Mouse (Mus musculus) retina, embryonic 14.5 days (tissue): Measurements from ENCODE around the gene Ankrd55.
A peak's percentile ranks its signal among the peaks of the same experiment; 100 is the strongest.

Experiments used
- DNase-seq: peaks from one replicate; pipeline ENCODE4 v3.0.0-alpha.2; 2015; ENCODE audit warnings: low spot score

Gene Ankrd55

GRCm38 (mm10) chr13:112344270-112344864 lies 56.1 kb downstream of the Ankrd55 start:
- no peak for DNase-seq

- no peak for DNase-seq
These were observed 57.3 kb downstream of the Ankrd55 start for GRCm38 (mm10) chr13:112345542-112345941.

- no peak for DNase-seq
These were observed 57.8 kb downstream of the Ankrd55 start for GRCm38 (mm10) chr13:112346031-112346430.

- DNase-seq = no peak
These were observed 58.5 kb downstream of the Ankrd55 start for GRCm38 (mm10) chr13:112346659-112347142.

GRCm38 (mm10) chr13:112348250-112348649 lies 60.0 kb downstream of the Ankrd55 start:
- no peak for DNase-seq

- DNase-seq = no peak
These were observed 60.7 kb downstream of the Ankrd55 start for GRCm38 (mm10) chr13:112348896-112349484.

- DNase-seq = no peak
These were observed 61.2 kb downstream of the Ankrd55 start for GRCm38 (mm10) chr13:112349500-112349899.

- DNase-seq = no peak
These were observed 63.7 kb downstream of the Ankrd55 start for GRCm38 (mm10) chr13:112351943-112352342.

- no peak for DNase-seq
These were observed 66.0 kb downstream of the Ankrd55 start for GRCm38 (mm10) chr13:112354109-112354867.

GRCm38 (mm10) chr13:112354958-112355357 lies 66.7 kb downstream of the Ankrd55 start:
- DNase-seq = no peak

GRCm38 (mm10) chr13:112355794-112356486 lies 67.7 kb downstream of the Ankrd55 start:
- DNase-seq = no peak

GRCm38 (mm10) chr13:112361575-112361974 lies 73.3 kb downstream of the Ankrd55 start:
- DNase-seq = no peak

- no peak for DNase-seq
These were observed 75.0 kb downstream of the Ankrd55 start for GRCm38 (mm10) chr13:112363218-112363617.

- no peak for DNase-seq
These were observed 75.5 kb downstream of the Ankrd55 start for GRCm38 (mm10) chr13:112363746-112364145.

- no peak for DNase-seq
These were observed 76.4 kb downstream of the Ankrd55 start for GRCm38 (mm10) chr13:112364698-112365097.

- DNase-seq = no peak
These were observed 77.1 kb downstream of the Ankrd55 start for GRCm38 (mm10) chr13:112365303-112365702.

GRCm38 (mm10) chr13:112365762-112366161 lies 77.5 kb downstream of the Ankrd55 start:
- no peak for DNase-seq

- no peak for DNase-seq
These were observed 78.2 kb downstream of the Ankrd55 start for GRCm38 (mm10) chr13:112366321-112367029.

- no peak for DNase-seq
These were observed 83.5 kb downstream of the Ankrd55 start for GRCm38 (mm10) chr13:112371729-112372128.

GRCm38 (mm10) chr13:112375766-112376165 lies 87.5 kb downstream of the Ankrd55 start:
- peak; percentile 17 for DNase-seq

- DNase-seq = no peak
These were observed 90.6 kb downstream of the Ankrd55 start for GRCm38 (mm10) chr13:112378782-112379305.

- DNase-seq = no peak
These were observed 93.2 kb downstream of the Ankrd55 start for GRCm38 (mm10) chr13:112381476-112381875.
